Mouse (Mus musculus) thymus, adult 2 months (tissue): Measurements from ENCODE around the gene Gm20388. TPM values are rescaled to one million over a fixed set of nuclear protein-coding genes. Genes with fewer than 3 reads are reported as not detected.

Source experiments
- DNase-seq: peaks from one replicate; pipeline ENCODE4 v3.0.0; 2021
- H3K27ac ChIP-seq: fragments of 200-500 bp; 2 replicates; pipeline ENCODE4 v1.5.1; 2012; ENCODE audit warnings: low read length, control low read depth; ENCODE audit not compliant: control insufficient read depth, insufficient read depth
- H3K27me3 ChIP-seq: fragments of 200-500 bp; 2 replicates; pipeline ENCODE4 v1.6.1; 2012; ENCODE audit warnings: mild to moderate bottlenecking, low read length, moderate library complexity, mixed read lengths; ENCODE audit not compliant: control insufficient read depth, insufficient read depth
- H3K36me3 ChIP-seq: fragments of 200-500 bp; 2 replicates; pipeline ENCODE4 v1.6.1; 2012; ENCODE audit warnings: mild to moderate bottlenecking, low read length, moderate library complexity; ENCODE audit not compliant: control insufficient read depth, insufficient read depth
- H3K4me1 ChIP-seq: fragments of 200-500 bp; replicated peaks from 2 replicates; pipeline ENCODE4 v1.6.1; 2012; ENCODE audit warnings: low read length; ENCODE audit not compliant: control insufficient read depth, insufficient read depth
- H3K4me3 ChIP-seq: fragments of 200-500 bp; 2 replicates; pipeline ENCODE4 v1.5.1; 2012; ENCODE audit warnings: mild to moderate bottlenecking, low read length, control low read depth, moderate library complexity; ENCODE audit not compliant: control insufficient read depth, insufficient read depth
- CTCF ChIP-seq: fragments of 200-500 bp; IDR thresholded peaks from 2 replicates; pipeline ENCODE4 v1.5.1; 2012; ENCODE audit warnings: mild to moderate bottlenecking, control low read depth, low read length, moderate library complexity, borderline replicate concordance; ENCODE audit not compliant: control insufficient read depth, poor library complexity, insufficient read depth; ENCODE audit errors: extremely low read depth
- POLR2A ChIP-seq: fragments of 200-500 bp; IDR thresholded peaks from 2 replicates; pipeline ENCODE4 v1.6.1; 2012; ENCODE audit warnings: mild to moderate bottlenecking, low read length, control low read depth, moderate library complexity; ENCODE audit not compliant: control insufficient read depth, poor library complexity, insufficient read depth; ENCODE audit errors: extremely low read depth
- WGBS: fragments of 180-500 bp; shearing (Covaris S2); methylation state at CpG from one replicate; pipeline ENCODE4 v1.1.7; 2018; 5-methylcytosine and 5-hydroxymethylcytosine counted together
- polyA plus RNA-seq: library from polyadenylated mRNA; depleted of rRNA; stranded (reverse); fragments of >200 nt; gene quantifications from 2 replicates; pipeline ENCODE4 v1.2.3, GENCODE M21; 2012

The Gm20388 gene
- polyA plus RNA-seq, 1 experiment, result 103 TPM

GRCm38 (mm10) chr8:121950749-121951655 is 2040.4 kb downstream of the Gm20388 start:
- H3K27me3 ChIP-seq, result no peaks in the 10 kb centered on the region
- WGBS, result 5% methylated on average over 97 of the region's 97 CpGs
- H3K36me3 ChIP-seq, result 0 out of 2 replicates have a peak, but pooled peaks cover 5% of the 10 kb centered on the region
- H3K4me3 ChIP-seq, result peak overlapping the region; percentile 78
- no peak for TF ChIP-seq CTCF
- TF ChIP-seq POLR2A, result peak; percentile 51; the same call in 1 of the 2 replicates
- peak overlapping the region; percentile 71 for H3K27ac ChIP-seq
- peaks cover 34% of the 10 kb centered on the region for H3K4me1 ChIP-seq
- DNase-seq, result peak; percentile 64

- Histone ChIP-seq H3K4me3 (peak overlapping the region; percentile 78), H3K36me3 (0 out of 2 replicates have a peak, but pooled peaks cover 5% of the 10 kb centered on the region), H3K4me1 (peaks cover 34% of the 10 kb centered on the region), H3K27me3 (no peaks in the 10 kb centered on the region), H3K27ac (no peak overlapping the region)
- DNase-seq, result no peak
- TF ChIP-seq CTCF, result no peak
- TF ChIP-seq POLR2A, result no peak
- WGBS, result 21% methylated on average over 7 of the region's 7 CpGs
Observed at GRCm38 (mm10) chr8:121951656-121952009, 2041.0 kb downstream of the Gm20388 start.

GRCm38 (mm10) chr8:121952122-121952521 is 2041.5 kb downstream of the Gm20388 start:
- no peak for DNase-seq
- H3K36me3 ChIP-seq, result 0 out of 2 replicates have a peak, but pooled peaks cover 5% of the 10 kb centered on the region
- peaks cover 29% of the 10 kb centered on the region for H3K4me1 ChIP-seq
- H3K4me3 ChIP-seq, result no peak overlapping the region
- TF ChIP-seq POLR2A (no peak), CTCF (no peak)
- no peaks in the 10 kb centered on the region for H3K27me3 ChIP-seq
- no peak overlapping the region for H3K27ac ChIP-seq

- Histone ChIP-seq H3K36me3 (0 out of 2 replicates have a peak, but pooled peaks cover 5% of the 10 kb centered on the region), H3K4me3 (no peak overlapping the region), H3K27ac (no peak overlapping the region), H3K27me3 (no peaks in the 10 kb centered on the region), H3K4me1 (peaks cover 24% of the 10 kb centered on the region)
- TF ChIP-seq CTCF (no peak), POLR2A (no peak)
- 52% methylated on average over 7 of the region's 7 CpGs for WGBS
- DNase-seq, result no peak
Observed at GRCm38 (mm10) chr8:121952800-121953199, 2042.2 kb downstream of the Gm20388 start.

GRCm38 (mm10) chr8:121953821-121954545 is 2043.3 kb downstream of the Gm20388 start:
- 0 out of 2 replicates have a peak, but pooled peaks cover 5% of the 10 kb centered on the region for H3K36me3 ChIP-seq
- 55% methylated on average over 3 of the region's 3 CpGs for WGBS
- H3K27me3 ChIP-seq, result no peaks in the 10 kb centered on the region
- peaks cover 14% of the 10 kb centered on the region for H3K4me1 ChIP-seq
- no peak for DNase-seq
- H3K4me3 ChIP-seq, result no peak overlapping the region
- no peak overlapping the region for H3K27ac ChIP-seq
- TF ChIP-seq CTCF, result no peak
- TF ChIP-seq POLR2A, result no peak

- Histone ChIP-seq H3K27ac (no peak overlapping the region), H3K27me3 (no peaks in the 10 kb centered on the region), H3K4me1 (peaks cover 14% of the 10 kb centered on the region), H3K36me3 (0 out of 2 replicates have a peak, but pooled peaks cover 5% of the 10 kb centered on the region), H3K4me3 (no peak overlapping the region)
- WGBS, result 85% methylated on average over 10 of the region's 10 CpGs
- TF ChIP-seq CTCF (no peak), POLR2A (no peak)
- DNase-seq, result no peak
Observed at GRCm38 (mm10) chr8:121954981-121955555, 2044.4 kb downstream of the Gm20388 start.
